Mouse (Mus musculus) hindbrain, embryonic 16.5 days (tissue): ENCODE data around the gene Zmynd15. TPM values are rescaled to one million over a fixed set of nuclear protein-coding genes. Genes with fewer than 3 reads are reported as not detected.

Experiments used
- ATAC-seq: fragments of 200-750 bp; cut with Nextera tagmentation; 2 replicates; pipeline ENCODE4 v1.8.0; 2017; ENCODE audit warnings: moderate TSS enrichment, moderate library complexity
- H3K27ac ChIP-seq: fragments of 300-500 bp; sonication (generic); 2 replicates; pipeline ENCODE4 v1.5.1; 2014; ENCODE audit warnings: low read depth, mild to moderate bottlenecking, control low read depth, low read length, moderate library complexity
- H3K27me3 ChIP-seq: fragments of 300-500 bp; sonication (generic); replicated peaks from 2 replicates; pipeline ENCODE4 v1.6.1; 2014; ENCODE audit warnings: low read length; ENCODE audit not compliant: control insufficient read depth, insufficient read depth
- H3K36me3 ChIP-seq: fragments of 300-500 bp; sonication (generic); 2 replicates; pipeline ENCODE4 v1.6.1; 2014; ENCODE audit warnings: mild to moderate bottlenecking, low read length, moderate library complexity, mixed read lengths; ENCODE audit not compliant: control insufficient read depth, insufficient read depth
- H3K4me1 ChIP-seq: fragments of 300-500 bp; sonication (generic); 2 replicates; pipeline ENCODE4 v1.6.1; 2014; ENCODE audit warnings: low read depth, low read length; ENCODE audit not compliant: control insufficient read depth, insufficient read depth
- H3K4me2 ChIP-seq: fragments of 300-500 bp; sonication (generic); 2 replicates; pipeline ENCODE4 v1.6.1; 2014; ENCODE audit warnings: mild to moderate bottlenecking, low read length, control low read depth, moderate library complexity
- H3K4me3 ChIP-seq: fragments of 300-500 bp; sonication (generic); 2 replicates; pipeline ENCODE4 v1.5.1; 2014; ENCODE audit warnings: mild to moderate bottlenecking, low read length, control low read depth, moderate library complexity
- H3K9ac ChIP-seq: fragments of 300-500 bp; sonication (generic); 2 replicates; pipeline ENCODE4 v1.6.1; 2014; ENCODE audit warnings: low read depth, mild to moderate bottlenecking, control low read depth, low read length, moderate library complexity
- H3K9me3 ChIP-seq: fragments of 300-500 bp; sonication (generic); 2 replicates; pipeline ENCODE4 v1.6.1; 2014; ENCODE audit warnings: mild to moderate bottlenecking, low read length, moderate library complexity; ENCODE audit not compliant: control insufficient read depth
- WGBS: fragments of 180-500 bp; shearing (Covaris S2); extraction: QIAGEN DNeasy Blood & Tissue Kit; methylation state at CpG from one replicate; pipeline ENCODE4 v1.1.7; 2014; 5-methylcytosine and 5-hydroxymethylcytosine counted together
- microRNA-seq: library from miRNA; unstranded; fragments of <30 nt; microRNA quantifications from one replicate; pipeline ENCODE4, GENCODE M21; 2017
- polyA plus RNA-seq: library from polyadenylated mRNA; unstranded; fragments of >200 nt; fragmentation: Nextera tagmentation; extraction: Ambion mirVana; gene quantifications from 2 replicates; pipeline ENCODE4 v1.2.1, GENCODE M21; 2015

Zmynd15 gene
- polyA plus RNA-seq, 1 experiment from 2014 or later: 0.86 TPM

DNA sequence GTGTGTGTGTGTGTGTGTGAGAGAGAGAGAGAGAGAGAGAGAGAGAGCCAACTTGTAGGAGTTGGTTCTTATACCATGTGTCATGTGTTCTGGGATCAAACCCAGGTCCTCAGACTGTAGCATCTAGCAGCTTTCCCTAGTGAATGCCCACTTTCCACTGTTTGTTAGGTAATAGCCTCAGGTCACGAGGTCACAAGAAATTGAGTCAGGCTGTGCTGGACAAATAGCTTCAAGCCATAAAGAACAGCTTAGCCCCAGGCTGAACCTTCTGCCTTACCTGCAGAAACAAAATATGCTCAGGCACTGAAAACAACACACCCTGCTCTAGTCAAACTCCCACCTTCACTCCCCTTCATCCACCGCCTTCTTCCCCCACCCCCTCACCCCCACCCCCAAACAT lies 52.0 kb downstream of the Zmynd15 start:
- Histone ChIP-seq H3K9me3 (no peaks in the 10 kb centered on the region), H3K27ac (no peak overlapping the region), H3K4me3 (no peak overlapping the region), H3K9ac (no peak overlapping the region), H3K27me3 (peaks cover 4% of the 10 kb centered on the region; the same call in 1 of the 2 replicates), H3K36me3 (no peaks in the 10 kb centered on the region), H3K4me1 (peaks cover 3% of the 10 kb centered on the region), H3K4me2 (no peak overlapping the region)
- no peak for ATAC-seq
- 83% methylated on average over 2 of the region's 2 CpGs for WGBS

DNA sequence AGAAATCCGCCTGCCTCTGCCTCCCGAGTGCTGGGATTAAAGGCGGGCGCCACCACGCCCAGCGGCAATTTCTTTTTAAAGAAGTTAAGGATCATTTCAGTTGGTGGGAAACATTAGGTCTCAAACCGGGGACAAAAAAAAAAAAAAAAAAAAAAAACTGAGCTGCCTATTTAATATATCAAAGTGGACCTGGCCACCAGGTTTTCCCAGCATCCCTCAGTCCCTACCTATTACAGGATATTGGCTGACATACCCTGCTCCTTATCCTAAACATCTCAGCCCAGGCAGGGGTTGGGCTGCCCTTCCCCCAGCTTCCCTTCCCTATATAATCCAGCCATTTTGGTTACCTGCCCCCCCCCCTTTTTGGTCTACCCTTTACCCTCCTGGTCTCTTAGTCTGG lies 52.6 kb downstream of the Zmynd15 start:
- no peak overlapping the region for H3K9ac ChIP-seq
- no peak overlapping the region for H3K27ac ChIP-seq
- peaks cover 3% of the 10 kb centered on the region for H3K4me1 ChIP-seq
- H3K9me3 ChIP-seq: no peaks in the 10 kb centered on the region
- H3K4me2 ChIP-seq: no peak overlapping the region
- no peak overlapping the region for H3K4me3 ChIP-seq
- ATAC-seq: no peak
- peaks cover 4% of the 10 kb centered on the region; the same call in 1 of the 2 replicates for H3K27me3 ChIP-seq
- no peaks in the 10 kb centered on the region for H3K36me3 ChIP-seq
- WGBS: 91% methylated on average over 7 of the region's 7 CpGs

DNA sequence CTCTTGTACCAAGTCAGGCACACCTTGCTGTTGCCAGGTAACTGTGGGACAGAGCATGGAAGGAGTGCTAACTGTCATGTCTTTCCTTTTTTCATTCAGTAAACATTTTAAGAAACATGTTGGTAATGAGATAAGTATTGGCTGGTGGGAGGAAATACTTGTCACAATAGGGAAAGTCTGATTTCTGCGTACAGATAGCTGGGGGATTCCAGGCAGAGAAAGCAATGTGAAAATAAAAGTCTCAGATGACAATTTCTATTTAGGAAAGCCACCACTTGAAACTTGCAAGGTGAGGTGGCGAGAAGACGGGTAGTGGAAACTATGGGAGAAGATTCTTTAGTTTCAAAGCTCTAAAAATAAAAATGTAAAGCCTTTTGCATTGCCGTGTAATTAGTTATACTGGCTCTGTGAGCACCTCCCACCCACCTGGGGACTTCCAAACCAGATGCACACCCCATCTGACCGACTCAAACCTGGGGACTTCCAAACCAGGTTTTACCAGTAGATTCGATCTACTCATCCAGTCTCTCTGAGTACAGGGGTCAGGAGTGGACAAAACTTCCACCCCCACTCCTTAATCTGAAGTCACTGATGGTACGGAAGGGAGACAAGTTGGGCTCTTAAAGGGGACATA lies 53.6 kb downstream of the Zmynd15 start:
- peaks cover 4% of the 10 kb centered on the region; the same call in 1 of the 2 replicates for H3K27me3 ChIP-seq
- H3K4me1 ChIP-seq: peaks cover 3% of the 10 kb centered on the region
- H3K4me2 ChIP-seq: no peak overlapping the region
- H3K4me3 ChIP-seq: no peak overlapping the region
- H3K9ac ChIP-seq: no peak overlapping the region
- H3K36me3 ChIP-seq: no peaks in the 10 kb centered on the region
- H3K27ac ChIP-seq: no peak overlapping the region
- 82% methylated on average over 7 of the region's 7 CpGs for WGBS
- ATAC-seq: no peak
- H3K9me3 ChIP-seq: no peaks in the 10 kb centered on the region

DNA sequence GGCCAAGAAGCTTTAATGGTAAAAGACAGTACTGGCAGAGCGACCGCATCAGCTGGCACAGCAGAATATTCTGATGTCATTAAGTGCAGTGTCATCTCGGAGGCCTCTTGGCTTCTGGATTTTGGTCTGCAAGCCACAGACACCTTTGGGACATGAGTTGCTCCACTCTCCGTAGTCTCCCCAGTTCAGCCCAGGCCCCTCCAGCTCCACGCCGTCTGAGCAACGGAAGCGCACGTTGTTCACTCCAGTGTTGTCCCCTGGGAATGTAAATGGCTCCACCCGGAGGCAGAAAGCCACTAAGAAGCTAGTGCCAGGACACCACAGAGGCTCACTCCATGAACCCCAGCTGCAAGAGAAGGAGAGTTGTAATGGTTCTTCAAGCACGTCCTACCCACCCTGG lies 54.3 kb downstream of the Zmynd15 start:
- Histone ChIP-seq H3K36me3 (no peaks in the 10 kb centered on the region), H3K9ac (no peak overlapping the region), H3K4me3 (no peak overlapping the region), H3K27me3 (peaks cover 2% of the 10 kb centered on the region; the same call in 1 of the 2 replicates), H3K27ac (no peak overlapping the region), H3K4me2 (no peak overlapping the region), H3K9me3 (no peaks in the 10 kb centered on the region), H3K4me1 (peaks cover 3% of the 10 kb centered on the region)
- no peak for ATAC-seq
- 46% methylated on average over 11 of the region's 11 CpGs for WGBS

DNA sequence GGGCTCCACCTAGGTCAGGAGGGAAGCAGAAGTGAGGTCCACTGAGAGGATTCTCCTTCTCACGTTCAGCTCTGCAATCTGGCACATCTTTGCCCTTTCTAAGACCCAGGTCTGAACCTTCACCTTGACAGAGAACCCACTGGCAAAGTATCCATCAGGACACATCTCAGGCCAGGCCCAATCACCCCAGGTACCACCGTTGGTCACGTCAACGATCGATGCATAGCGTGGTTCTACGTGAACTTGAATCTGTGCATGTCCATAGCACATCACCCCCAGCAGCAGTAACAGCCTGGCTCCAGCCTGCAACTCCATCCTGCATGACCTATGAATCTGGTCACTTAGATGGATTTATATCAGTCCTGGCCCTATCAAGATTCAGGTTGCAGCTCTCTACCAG lies 55.1 kb downstream of the Zmynd15 start, which contains the start of gene Vmo1:
Gene Vmo1 (minus strand): TSS at position 329 of the 400 bp plus-strand sequence.
- Histone ChIP-seq H3K36me3 (no peaks in the 10 kb centered on the region), H3K4me3 (no peak within 1 kb of the TSS), H3K9me3 (no peaks in the 10 kb centered on the region), H3K4me1 (peaks cover 3% of the 10 kb centered on the region), H3K27ac (no peak within 1 kb of the TSS), H3K9ac (no peak within 1 kb of the TSS), H3K27me3 (peaks cover 4% of the 10 kb centered on the region; the same call in 1 of the 2 replicates), H3K4me2 (no peak within 1 kb of the TSS)
- 87% methylated on average over 7 of the region's 7 CpGs for WGBS
- no peak for ATAC-seq

Small RNAs within 50 kb of the gene (microRNA-seq; reads per million reads assigned to microRNA genes)
- 1.5 reads per million for gene Mir7115

Other genes with a start within 250 kb of the Zmynd15 start
- 8.7 and 9.7 TPM in 2 replicates for gene Slc16a11, start 246.7 kb upstream of the Zmynd15 start, polyA plus RNA-seq
- gene Slc16a13, start 238.4 kb upstream of the Zmynd15 start, polyA plus RNA-seq: 11.9 and 15.2 TPM in 2 replicates
- gene Bcl6b, start 229.6 kb upstream of the Zmynd15 start, polyA plus RNA-seq: 5.1 and 6.6 TPM in 2 replicates
- 167 and 175 TPM in 2 replicates for gene 0610010K14Rik, start 221.5 kb upstream of the Zmynd15 start, polyA plus RNA-seq
- gene Gm21988, start 219.6 kb upstream of the Zmynd15 start, polyA plus RNA-seq: 13.8 and 15.7 TPM in 2 replicates
- gene Rnasek, start 219.6 kb upstream of the Zmynd15 start, polyA plus RNA-seq: 416 and 443 TPM in 2 replicates
- gene Alox12, start 204.1 kb upstream of the Zmynd15 start, polyA plus RNA-seq: 1.1 and 1.3 TPM in 2 replicates
- gene Alox12e, start 136.8 kb upstream of the Zmynd15 start, polyA plus RNA-seq: 0.09 and 0.14 TPM in 2 replicates
- 0.06 TPM in 1 of 2 replicates, not detected in the other for gene Alox15, start 107.4 kb upstream of the Zmynd15 start, polyA plus RNA-seq
- gene Pelp1, start 49.4 kb upstream of the Zmynd15 start, polyA plus RNA-seq: 31.7 and 37.0 TPM in 2 replicates
- gene Arrb2, start 26.8 kb upstream of the Zmynd15 start, polyA plus RNA-seq: 54.9 and 55.6 TPM in 2 replicates
- 42.9 and 46.3 TPM in 2 replicates for gene Med11, start 7.5 kb upstream of the Zmynd15 start, polyA plus RNA-seq
- gene Cxcl16, start 551 bp downstream of the Zmynd15 start, polyA plus RNA-seq: 6.0 and 7.3 TPM in 2 replicates
- 3.8 and 5.5 TPM in 2 replicates for gene Tm4sf5, start 45.8 kb downstream of the Zmynd15 start, polyA plus RNA-seq
- gene Vmo1, start 55.2 kb downstream of the Zmynd15 start, polyA plus RNA-seq: 0.34 TPM in 1 of 2 replicates, not detected in the other
- 0.39 and 0.40 TPM in 2 replicates for gene Gltpd2, start 59.8 kb downstream of the Zmynd15 start, polyA plus RNA-seq
- gene Psmb6, start 65.9 kb downstream of the Zmynd15 start, polyA plus RNA-seq: 775 and 820 TPM in 2 replicates
- gene Gm40193, start 73.5 kb downstream of the Zmynd15 start, polyA plus RNA-seq: not detected in 2 replicates
- 20.6 and 21.4 TPM in 2 replicates for gene Pld2, start 80.6 kb downstream of the Zmynd15 start, polyA plus RNA-seq
- gene Mink1, start 103.4 kb downstream of the Zmynd15 start, polyA plus RNA-seq: 14.4 and 19.1 TPM in 2 replicates
- gene 4930544D05Rik, start 156.4 kb downstream of the Zmynd15 start, polyA plus RNA-seq: not detected in 2 replicates
- not detected in 2 replicates for gene Chrne, start 159.8 kb downstream of the Zmynd15 start, polyA plus RNA-seq
- 0.19 and 0.29 TPM in 2 replicates for gene Gp1ba, start 179.7 kb downstream of the Zmynd15 start, polyA plus RNA-seq
- 105 and 110 TPM in 2 replicates for gene Rnf167, start 187.8 kb downstream of the Zmynd15 start, polyA plus RNA-seq
- 185 and 191 TPM in 2 replicates for gene Slc25a11, start 188.0 kb downstream of the Zmynd15 start, polyA plus RNA-seq
- gene Pfn1, start 195.2 kb downstream of the Zmynd15 start, polyA plus RNA-seq: 638 and 764 TPM in 2 replicates
- gene Eno3, start 197.8 kb downstream of the Zmynd15 start, polyA plus RNA-seq: 6.0 and 16.3 TPM in 2 replicates
- 151 and 161 TPM in 2 replicates for gene Spag7, start 210.0 kb downstream of the Zmynd15 start, polyA plus RNA-seq
- gene Camta2, start 228.7 kb downstream of the Zmynd15 start, polyA plus RNA-seq: 26.3 and 31.5 TPM in 2 replicates
- gene Inca1, start 240.7 kb downstream of the Zmynd15 start, polyA plus RNA-seq: 1.2 and 1.4 TPM in 2 replicates
- 1.3 and 1.6 TPM in 2 replicates for gene Kif1c, start 241.1 kb downstream of the Zmynd15 start, polyA plus RNA-seq